Mouse (Mus musculus): ENCODE results near the gene Mvp. TPM values are rescaled to one million over a fixed set of nuclear protein-coding genes. Genes with fewer than 3 reads are reported as not detected.

Gene Mvp
- polyA plus RNA-seq, 1 experiment from 2014 or later, result 3.0 TPM

DNA sequence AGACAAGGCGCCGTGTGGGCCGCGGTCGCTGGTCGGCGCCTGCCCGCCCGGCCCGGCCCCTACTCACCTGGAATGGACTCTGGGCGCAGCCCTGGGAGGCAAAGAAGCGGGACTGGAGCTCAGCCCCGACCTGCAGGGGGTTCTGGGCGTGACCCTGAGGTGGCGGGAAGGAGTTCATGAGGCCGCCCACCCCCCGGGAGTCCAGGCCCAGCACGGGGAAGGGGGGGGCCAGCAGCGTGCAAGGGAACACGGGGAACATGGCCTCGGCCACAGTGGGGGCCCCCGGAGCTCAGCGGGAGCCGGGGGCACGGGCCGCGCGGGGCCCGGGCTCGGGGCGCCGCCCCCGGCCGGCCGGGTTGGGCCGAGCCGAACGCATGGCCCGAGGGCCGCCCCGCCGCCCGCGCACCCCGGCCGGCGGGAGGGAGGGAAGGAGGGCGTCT lies 11.8 kb upstream of the Mvp start:
- Histone ChIP-seq H3K9ac (replicated peaks; ENCODE audit: low read depth, low read length) (peak overlapping the region; percentile 92), H3K4me3 (replicated peaks; ENCODE audit: low read length) (peak overlapping the region; percentile 60), H3K27me3 (replicated peaks; ENCODE audit: control insufficient read depth, insufficient read depth, low read length) (no peaks in the 10 kb centered on the region), H3K36me3 (ENCODE audit: control insufficient read depth, insufficient read depth) (peaks cover 7% of the 10 kb centered on the region), H3K9me3 (ENCODE audit: control insufficient read depth, low read length) (no peaks in the 10 kb centered on the region), H3K4me1 (replicated peaks; ENCODE audit: control insufficient read depth, insufficient read depth, low read length) (peaks cover 45% of the 10 kb centered on the region), H3K4me2 (ENCODE audit: low read length) (peak overlapping the region; percentile 92), H3K27ac (ENCODE audit: low read length) (peak overlapping the region; percentile 99)
- 0% methylated on average over 21 of the region's 48 CpGs for WGBS
- 0 out of 2 replicates have a peak, but pooled peaks have one; percentile 1 for ATAC-seq

- Histone ChIP-seq H3K4me2 (ENCODE audit: low read length) (peak overlapping the region; percentile 92), H3K9me3 (ENCODE audit: control insufficient read depth, low read length) (no peaks in the 10 kb centered on the region), H3K27me3 (replicated peaks; ENCODE audit: control insufficient read depth, insufficient read depth, low read length) (no peaks in the 10 kb centered on the region), H3K9ac (replicated peaks; ENCODE audit: low read depth, low read length) (peak overlapping the region; percentile 92), H3K36me3 (ENCODE audit: control insufficient read depth, insufficient read depth) (peaks cover 7% of the 10 kb centered on the region), H3K4me3 (replicated peaks; ENCODE audit: low read length) (peak overlapping the region; percentile 60), H3K27ac (ENCODE audit: low read length) (peak overlapping the region; percentile 99), H3K4me1 (replicated peaks; ENCODE audit: control insufficient read depth, insufficient read depth, low read length) (peaks cover 48% of the 10 kb centered on the region)
- WGBS, result under 1% methylated on average over 59 of the region's 65 CpGs
- no peak for ATAC-seq
Measured at GRCm38 (mm10) chr7:127025556-127026160, 11.2 kb upstream of the Mvp start.

- peaks cover 55% of the 10 kb centered on the region for H3K4me1 ChIP-seq (replicated peaks; ENCODE audit: control insufficient read depth, insufficient read depth, low read length)
- peak overlapping the region; percentile 92 for H3K4me2 ChIP-seq (ENCODE audit: low read length)
- no peaks in the 10 kb centered on the region for H3K9me3 ChIP-seq (ENCODE audit: control insufficient read depth, low read length)
- H3K36me3 ChIP-seq (ENCODE audit: control insufficient read depth, insufficient read depth), result peaks cover 7% of the 10 kb centered on the region
- ATAC-seq, result peak; percentile 47
- peak overlapping the region; percentile 99 for H3K27ac ChIP-seq (ENCODE audit: low read length)
- peak overlapping the region; percentile 92 for H3K9ac ChIP-seq (replicated peaks; ENCODE audit: low read depth, low read length)
- no peaks in the 10 kb centered on the region for H3K27me3 ChIP-seq (replicated peaks; ENCODE audit: control insufficient read depth, insufficient read depth, low read length)
- peak overlapping the region; percentile 60 for H3K4me3 ChIP-seq (replicated peaks; ENCODE audit: low read length)
- 1% methylated on average over 30 of the region's 30 CpGs for WGBS
Measured at GRCm38 (mm10) chr7:127024755-127025555, 10.5 kb upstream of the Mvp start.

DNA sequence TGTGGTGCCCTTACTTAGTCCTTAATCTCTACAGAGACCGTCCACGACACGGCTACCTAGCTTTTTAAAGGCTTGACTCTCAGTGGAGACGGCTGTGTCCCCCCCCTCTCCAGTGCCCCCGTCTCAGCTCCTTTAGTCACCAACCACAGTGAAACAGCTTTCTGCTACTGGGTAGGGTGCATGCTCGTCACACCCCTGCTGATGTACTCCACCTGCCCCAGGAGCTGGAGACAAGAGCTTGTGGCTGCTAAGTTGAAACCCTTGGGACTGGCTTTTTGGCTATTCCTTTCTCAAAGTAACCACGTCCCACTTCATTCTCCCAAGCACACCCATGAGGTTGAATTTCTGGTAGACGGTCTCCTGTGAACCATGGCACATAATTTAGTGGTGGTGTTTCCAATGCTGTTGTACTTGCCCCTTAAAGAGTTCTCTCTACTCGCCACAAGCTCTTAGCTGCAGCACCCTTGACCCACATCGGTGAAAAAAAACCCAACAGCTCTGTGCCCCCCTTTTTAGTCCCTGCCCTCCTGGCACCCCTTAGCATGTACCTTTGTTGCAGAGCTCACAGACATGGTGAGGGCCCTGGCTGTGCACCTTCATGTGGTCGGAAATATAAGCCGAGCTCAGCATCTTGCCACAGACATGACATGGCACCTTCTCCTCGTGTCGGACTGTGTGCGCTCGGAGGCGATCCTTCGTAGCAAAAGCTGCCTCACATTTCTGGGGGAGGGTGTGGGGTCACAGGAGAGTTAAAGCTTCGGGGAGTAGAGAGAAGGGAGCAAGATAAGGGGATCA lies 9.7 kb upstream of the Mvp start:
- Histone ChIP-seq H3K9me3 (ENCODE audit: control insufficient read depth, low read length) (no peaks in the 10 kb centered on the region), H3K27me3 (replicated peaks; ENCODE audit: control insufficient read depth, insufficient read depth, low read length) (no peaks in the 10 kb centered on the region), H3K4me2 (ENCODE audit: low read length) (peak overlapping the region; percentile 92), H3K36me3 (ENCODE audit: control insufficient read depth, insufficient read depth) (peaks cover 7% of the 10 kb centered on the region), H3K27ac (ENCODE audit: low read length) (0 out of 2 replicates have a peak overlapping the region, but pooled peaks have one; percentile 4), H3K4me1 (replicated peaks; ENCODE audit: control insufficient read depth, insufficient read depth, low read length) (peaks cover 64% of the 10 kb centered on the region), H3K4me3 (replicated peaks; ENCODE audit: low read length) (peak overlapping the region; percentile 60), H3K9ac (replicated peaks; ENCODE audit: low read depth, low read length) (peak overlapping the region; percentile 92)
- no peak for ATAC-seq
- WGBS, result 17% methylated on average over 19 of the region's 19 CpGs

DNA sequence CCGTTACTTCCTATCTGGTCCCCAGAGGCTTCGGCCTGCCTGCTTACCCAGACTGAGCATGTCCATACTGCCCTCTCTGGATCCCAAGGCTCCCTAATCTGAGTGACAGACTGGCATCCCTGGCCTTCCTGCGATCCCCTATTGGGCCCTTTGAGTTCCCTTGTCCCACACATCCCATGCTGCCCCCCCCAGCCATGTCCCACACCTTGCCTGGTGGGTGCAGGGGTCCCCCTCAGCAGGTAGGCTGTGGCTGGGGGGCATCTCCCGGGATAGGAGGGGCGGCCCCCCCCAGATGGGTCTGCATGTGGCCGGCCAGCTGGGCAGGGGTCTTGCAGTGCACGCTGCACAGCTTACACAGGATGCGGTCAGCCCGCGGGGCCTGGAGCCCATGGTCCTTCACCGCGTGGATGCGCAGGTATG lies 8.9 kb upstream of the Mvp start:
- no peaks in the 10 kb centered on the region for H3K9me3 ChIP-seq (ENCODE audit: control insufficient read depth, low read length)
- peak overlapping the region; percentile 92 for H3K9ac ChIP-seq (replicated peaks; ENCODE audit: low read depth, low read length)
- H3K36me3 ChIP-seq (ENCODE audit: control insufficient read depth, insufficient read depth), result peaks cover 7% of the 10 kb centered on the region
- WGBS, result 70% methylated on average over 13 of the region's 13 CpGs
- H3K4me1 ChIP-seq (replicated peaks; ENCODE audit: control insufficient read depth, insufficient read depth, low read length), result peaks cover 71% of the 10 kb centered on the region
- no peaks in the 10 kb centered on the region for H3K27me3 ChIP-seq (replicated peaks; ENCODE audit: control insufficient read depth, insufficient read depth, low read length)
- H3K27ac ChIP-seq (ENCODE audit: low read length), result no peak overlapping the region
- H3K4me3 ChIP-seq (replicated peaks; ENCODE audit: low read length), result peak overlapping the region; percentile 60
- H3K4me2 ChIP-seq (ENCODE audit: low read length), result peak overlapping the region; percentile 92
- no peak for ATAC-seq

DNA sequence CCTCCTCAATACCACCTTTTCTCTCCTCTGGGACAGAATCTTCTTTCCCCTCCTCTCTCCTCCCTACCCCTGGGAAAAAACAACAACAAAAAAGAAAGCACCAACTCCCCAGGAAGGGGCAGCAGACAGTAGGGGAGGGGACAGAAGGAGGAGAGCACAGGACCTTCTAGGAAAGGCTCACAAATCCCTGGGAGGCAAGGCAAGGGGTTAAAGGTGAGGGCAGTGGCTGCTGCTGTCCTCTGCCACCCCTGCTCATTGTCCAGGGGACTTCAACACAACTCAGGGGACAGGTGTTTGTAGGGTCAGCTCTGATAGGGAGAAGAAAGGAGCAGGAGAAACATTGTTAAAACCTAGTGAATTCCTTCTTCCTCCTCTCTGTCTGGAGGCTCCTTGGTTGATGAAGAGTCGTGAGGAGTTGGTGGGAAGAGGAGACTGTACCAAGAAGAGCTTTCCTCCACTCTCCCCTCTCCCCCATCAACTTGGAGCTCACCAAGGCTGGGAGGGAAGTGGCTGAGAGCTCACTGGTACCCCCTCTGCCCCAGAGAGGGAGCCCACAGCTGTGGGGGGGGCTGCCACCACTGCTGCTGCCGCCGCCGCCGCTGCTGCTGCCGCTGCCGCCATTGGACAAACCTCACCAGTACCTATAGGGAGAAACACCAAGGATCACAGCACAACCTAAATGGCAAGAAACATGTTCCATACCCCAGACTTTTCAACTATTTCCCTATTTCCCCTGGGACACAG lies 8.3 kb upstream of the Mvp start:
- H3K27me3 ChIP-seq (replicated peaks; ENCODE audit: control insufficient read depth, insufficient read depth, low read length), result no peaks in the 10 kb centered on the region
- no peak for ATAC-seq
- peaks cover 71% of the 10 kb centered on the region for H3K4me1 ChIP-seq (replicated peaks; ENCODE audit: control insufficient read depth, insufficient read depth, low read length)
- H3K4me2 ChIP-seq (ENCODE audit: low read length), result peak overlapping the region; percentile 92; the same call in 1 of the 2 replicates
- no peaks in the 10 kb centered on the region for H3K9me3 ChIP-seq (ENCODE audit: control insufficient read depth, low read length)
- no peak overlapping the region for H3K27ac ChIP-seq (ENCODE audit: low read length)
- H3K36me3 ChIP-seq (ENCODE audit: control insufficient read depth, insufficient read depth), result peaks cover 7% of the 10 kb centered on the region
- WGBS, result 74% methylated on average over 7 of the region's 7 CpGs
- no peak overlapping the region; the same call in 1 of the 2 replicates for H3K4me3 ChIP-seq (replicated peaks; ENCODE audit: low read length)
- H3K9ac ChIP-seq (replicated peaks; ENCODE audit: low read depth, low read length), result no peak overlapping the region

DNA sequence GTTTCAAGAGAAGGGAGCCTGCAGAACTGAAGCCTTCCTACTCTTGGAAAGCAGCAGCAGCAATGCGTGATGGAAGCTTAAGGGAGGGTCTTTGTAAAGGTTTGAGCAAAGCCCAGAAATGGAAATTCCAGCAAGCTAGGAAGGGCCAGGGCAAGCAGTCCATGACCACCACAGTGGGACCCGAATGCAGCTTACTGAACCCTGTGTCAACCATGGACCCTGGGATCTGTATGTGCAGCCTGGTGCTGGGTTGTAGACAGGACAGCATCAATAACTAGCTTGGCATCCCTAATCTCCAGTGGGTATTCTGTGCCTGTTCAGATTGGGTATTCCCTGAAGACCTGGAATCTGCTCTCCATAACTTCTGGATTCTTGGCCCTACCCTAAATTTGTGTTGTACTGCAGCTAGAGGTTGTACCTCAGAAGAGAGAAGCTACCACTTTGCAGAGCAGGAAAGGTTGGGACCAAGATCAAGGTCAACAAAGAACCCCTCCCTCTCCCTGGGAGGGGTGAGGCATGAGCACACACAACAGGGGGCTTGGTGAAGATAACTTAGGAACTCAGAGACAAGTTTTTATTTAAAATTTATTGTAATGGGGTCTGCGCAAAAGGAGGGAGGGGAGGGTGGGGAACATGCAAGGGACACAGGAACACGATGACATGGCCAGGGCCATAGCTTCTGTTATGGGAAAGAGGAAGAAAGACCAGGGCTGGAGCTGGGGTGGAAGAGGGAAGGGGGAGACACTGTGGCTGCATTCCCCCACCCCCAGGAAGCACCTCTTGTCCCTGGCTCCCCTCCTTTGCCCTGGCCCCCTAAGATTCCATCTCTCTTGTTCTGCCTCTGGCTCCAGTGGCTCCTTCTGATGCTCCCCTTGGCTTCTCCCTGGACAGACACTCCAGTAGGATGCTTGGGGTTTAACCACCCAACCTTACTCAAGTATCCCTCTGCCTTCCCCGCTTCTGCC lies 7.4 kb upstream of the Mvp start:
- no peaks in the 10 kb centered on the region for H3K9me3 ChIP-seq (ENCODE audit: control insufficient read depth, low read length)
- H3K27me3 ChIP-seq (replicated peaks; ENCODE audit: control insufficient read depth, insufficient read depth, low read length), result no peaks in the 10 kb centered on the region
- H3K9ac ChIP-seq (replicated peaks; ENCODE audit: low read depth, low read length), result peak overlapping the region; percentile 71
- ATAC-seq, result no peak
- H3K36me3 ChIP-seq (ENCODE audit: control insufficient read depth, insufficient read depth), result peaks cover 7% of the 10 kb centered on the region
- H3K4me1 ChIP-seq (replicated peaks; ENCODE audit: control insufficient read depth, insufficient read depth, low read length), result peaks cover 74% of the 10 kb centered on the region
- 40% methylated on average over 5 of the region's 5 CpGs for WGBS
- peak overlapping the region; percentile 71 for H3K4me2 ChIP-seq (ENCODE audit: low read length)
- peak overlapping the region; percentile 70 for H3K27ac ChIP-seq (ENCODE audit: low read length)
- peak overlapping the region; percentile 51 for H3K4me3 ChIP-seq (replicated peaks; ENCODE audit: low read length)

Data from forebrain, embryonic 16.5 days (tissue).